Mouse (Mus musculus): ENCODE data around the gene Dleu7. TPM values are rescaled to one million over a fixed set of nuclear protein-coding genes. Genes with fewer than 3 reads are reported as not detected.

The Dleu7 gene
- polyA plus RNA-seq, 1 experiment: not detected

- DNase-seq: no peak
- 24% methylated on average over 2 of the region's 2 CpGs for whole genome bisulfite sequencing
- TF ChIP-seq POLR2A (IDR thresholded peaks at IDR 0.05; ENCODE audit: borderline replicate concordance, extremely low read depth, low read depth, low read length) (no peak), CTCF (IDR thresholded peaks at IDR 0.05; ENCODE audit: insufficient read depth, low read length) (no peak)
- no peak overlapping the region for H3K4me3 ChIP-seq (replicated peaks; ENCODE audit: extremely low read depth, low read depth, low read length)
- H3K4me1 ChIP-seq (ENCODE audit: control insufficient read depth, insufficient read depth, low read length): no peaks in the 10 kb centered on the region; the same call in 1 of the 2 replicates
Observed at GRCm38 (mm10) chr14:62327171-62327570, 34.3 kb upstream of the Dleu7 start.

- 40% methylated on average over 3 of the region's 3 CpGs for WGBS
- DNase-seq: no peak
- TF ChIP-seq POLR2A (IDR thresholded peaks at IDR 0.05; ENCODE audit: borderline replicate concordance, extremely low read depth, low read depth, low read length) (no peak), CTCF (IDR thresholded peaks at IDR 0.05; ENCODE audit: insufficient read depth, low read length) (no peak)
- H3K4me3 ChIP-seq (replicated peaks; ENCODE audit: extremely low read depth, low read depth, low read length): no peak overlapping the region
- H3K4me1 ChIP-seq (ENCODE audit: control insufficient read depth, insufficient read depth, low read length): no peaks in the 10 kb centered on the region; the same call in 1 of the 2 replicates
Observed at GRCm38 (mm10) chr14:62326026-62326425, 33.2 kb upstream of the Dleu7 start.

DNA sequence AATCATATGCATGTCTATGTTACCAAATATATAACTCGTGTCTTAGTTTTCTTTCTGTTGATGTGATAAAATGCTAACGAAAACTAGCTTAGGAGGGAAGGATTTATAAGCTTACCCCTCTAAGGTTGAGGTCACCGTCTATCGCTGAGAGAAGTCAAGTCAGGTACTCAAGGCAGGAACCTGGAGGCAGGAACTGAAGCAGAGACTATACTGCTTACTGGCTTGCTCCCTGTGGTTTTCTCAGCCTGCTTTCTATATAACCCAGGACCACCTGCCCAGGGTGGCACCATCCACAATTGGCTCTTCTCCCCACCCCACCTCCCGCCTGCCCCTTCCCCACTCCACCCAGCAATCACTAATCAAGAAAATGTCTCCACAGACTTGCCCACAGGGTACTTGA, 32.1 kb upstream of the Dleu7 start:
- TF ChIP-seq POLR2A (IDR thresholded peaks at IDR 0.05; ENCODE audit: borderline replicate concordance, extremely low read depth, low read depth, low read length): no peak
- no peak for TF ChIP-seq CTCF (IDR thresholded peaks at IDR 0.05; ENCODE audit: insufficient read depth, low read length)
- DNase-seq: no peak
- Histone ChIP-seq H3K4me3 (replicated peaks; ENCODE audit: extremely low read depth, low read depth, low read length) (no peak overlapping the region), H3K4me1 (ENCODE audit: control insufficient read depth, insufficient read depth, low read length) (no peaks in the 10 kb centered on the region; the same call in 1 of the 2 replicates)
- WGBS: 91% methylated on average over 5 of the region's 5 CpGs

DNA sequence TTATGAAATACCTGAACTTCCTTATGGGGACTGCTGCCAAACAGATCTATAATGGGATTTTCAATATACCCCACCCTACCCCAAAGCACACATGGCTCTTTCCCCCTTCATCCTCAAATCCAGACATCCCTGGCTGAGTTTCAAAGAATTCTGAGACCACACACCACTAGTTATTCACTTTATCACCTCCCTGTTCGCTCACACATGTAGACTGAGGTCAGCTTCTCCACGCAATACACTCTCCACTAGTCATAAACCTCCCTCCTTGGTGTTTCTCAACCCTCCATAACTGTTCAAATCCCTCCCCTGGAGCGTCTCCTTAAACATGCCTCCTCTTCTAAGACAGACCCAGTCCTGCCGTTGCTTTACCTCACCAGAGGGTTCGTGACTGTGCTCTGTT, 30.6 kb upstream of the Dleu7 start:
- TF ChIP-seq POLR2A (IDR thresholded peaks at IDR 0.05; ENCODE audit: borderline replicate concordance, extremely low read depth, low read depth, low read length): no peak
- 79% methylated on average over 5 of the region's 5 CpGs for WGBS
- Histone ChIP-seq H3K4me1 (ENCODE audit: control insufficient read depth, insufficient read depth, low read length) (no peaks in the 10 kb centered on the region; the same call in 1 of the 2 replicates), H3K4me3 (replicated peaks; ENCODE audit: extremely low read depth, low read depth, low read length) (no peak overlapping the region)
- DNase-seq: no peak

- DNase-seq: no peak
- no peak overlapping the region for H3K4me3 ChIP-seq (replicated peaks; ENCODE audit: extremely low read depth, low read depth, low read length)
- TF ChIP-seq POLR2A (IDR thresholded peaks at IDR 0.05; ENCODE audit: borderline replicate concordance, extremely low read depth, low read depth, low read length) (no peak), CTCF (IDR thresholded peaks at IDR 0.05; ENCODE audit: insufficient read depth, low read length) (no peak)
- H3K4me1 ChIP-seq (ENCODE audit: control insufficient read depth, insufficient read depth, low read length): no peaks in the 10 kb centered on the region; the same call in 1 of the 2 replicates
- WGBS: 45% methylated on average over 6 of the region's 6 CpGs
Observed at GRCm38 (mm10) chr14:62322581-62323344, 29.9 kb upstream of the Dleu7 start.

DNA sequence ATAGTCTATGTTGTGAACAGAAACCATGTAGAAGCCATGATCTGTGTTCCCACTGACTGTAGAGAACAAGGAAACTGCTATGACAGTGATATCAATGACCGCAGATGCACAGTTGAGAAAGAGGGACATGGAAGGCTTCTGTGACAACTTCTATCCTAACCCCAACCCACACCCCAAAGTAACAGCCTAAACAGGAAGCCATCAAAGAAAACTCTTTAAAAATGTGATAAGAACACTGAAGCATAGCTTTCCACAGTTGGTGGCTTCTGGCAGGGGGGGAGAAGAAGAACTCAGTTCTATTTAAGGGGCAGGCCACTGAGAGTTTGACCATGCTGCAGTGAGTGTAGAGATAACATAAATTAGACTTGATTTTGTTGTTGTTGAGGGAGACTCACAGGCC, 18.8 kb upstream of the Dleu7 start:
- no peak for TF ChIP-seq CTCF (IDR thresholded peaks at IDR 0.05; ENCODE audit: insufficient read depth, low read length)
- no peak for TF ChIP-seq POLR2A (IDR thresholded peaks at IDR 0.05; ENCODE audit: borderline replicate concordance, extremely low read depth, low read depth, low read length)
- no peak overlapping the region for H3K4me3 ChIP-seq (replicated peaks; ENCODE audit: extremely low read depth, low read depth, low read length)

GRCm38 (mm10) chr14:62309026-62309425, 16.2 kb upstream of the Dleu7 start:
- WGBS: 57% methylated on average over 2 of the region's 2 CpGs
- no peak for TF ChIP-seq POLR2A (IDR thresholded peaks at IDR 0.05; ENCODE audit: borderline replicate concordance, extremely low read depth, low read depth, low read length)
- no peak for TF ChIP-seq CTCF (IDR thresholded peaks at IDR 0.05; ENCODE audit: insufficient read depth, low read length)
- Histone ChIP-seq H3K4me1 (ENCODE audit: control insufficient read depth, insufficient read depth, low read length) (no peaks in the 10 kb centered on the region), H3K4me3 (replicated peaks; ENCODE audit: extremely low read depth, low read depth, low read length) (no peak overlapping the region)
- no peak for DNase-seq

More for the DNA sequence above, 18.8 kb upstream of the Dleu7 start:
- no peaks in the 10 kb centered on the region for H3K4me1 ChIP-seq (ENCODE audit: control insufficient read depth, insufficient read depth, low read length)
- 97% methylated on average over 1 of the region's 1 CpGs for WGBS
- DNase-seq: no peak

DNA sequence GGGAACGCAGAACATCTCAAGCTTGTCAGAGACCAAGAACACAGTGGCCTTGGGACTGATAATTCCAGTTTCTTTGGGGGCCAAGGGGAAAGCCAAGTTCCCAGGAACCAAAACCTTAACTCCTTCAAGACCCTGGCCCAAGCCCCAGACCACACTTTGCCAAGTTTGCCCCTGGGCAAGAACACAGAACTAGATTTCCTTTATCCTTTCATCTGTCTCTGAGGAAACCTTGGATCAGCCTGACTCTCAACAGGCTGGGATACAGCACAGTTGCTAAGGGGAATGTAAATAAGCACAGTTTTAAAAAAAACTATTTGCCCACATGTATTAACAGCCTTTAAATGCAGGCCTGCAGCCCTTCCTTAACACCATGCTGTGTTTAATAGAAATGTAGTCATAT, 14.7 kb upstream of the Dleu7 start:
- TF ChIP-seq POLR2A (IDR thresholded peaks at IDR 0.05; ENCODE audit: borderline replicate concordance, extremely low read depth, low read depth, low read length) (no peak), CTCF (IDR thresholded peaks at IDR 0.05; ENCODE audit: insufficient read depth, low read length) (no peak)
- Histone ChIP-seq H3K4me1 (ENCODE audit: control insufficient read depth, insufficient read depth, low read length) (no peaks in the 10 kb centered on the region), H3K4me3 (replicated peaks; ENCODE audit: extremely low read depth, low read depth, low read length) (no peak overlapping the region)
- WGBS: 90% methylated on average over 1 of the region's 1 CpGs
- no peak for DNase-seq

- H3K4me3 ChIP-seq (replicated peaks; ENCODE audit: extremely low read depth, low read depth, low read length): no peak overlapping the region
- no peaks in the 10 kb centered on the region for H3K4me1 ChIP-seq (ENCODE audit: control insufficient read depth, insufficient read depth, low read length)
- WGBS: 58% methylated on average over 3 of the region's 3 CpGs
- TF ChIP-seq CTCF (IDR thresholded peaks at IDR 0.05; ENCODE audit: insufficient read depth, low read length): no peak
- TF ChIP-seq POLR2A (IDR thresholded peaks at IDR 0.05; ENCODE audit: borderline replicate concordance, extremely low read depth, low read depth, low read length): no peak
- DNase-seq: no peak
Observed at GRCm38 (mm10) chr14:62300031-62300430, 7.2 kb upstream of the Dleu7 start.

GRCm38 (mm10) chr14:62298808-62299207, 6.0 kb upstream of the Dleu7 start:
- Histone ChIP-seq H3K4me3 (replicated peaks; ENCODE audit: extremely low read depth, low read depth, low read length) (no peak overlapping the region), H3K4me1 (ENCODE audit: control insufficient read depth, insufficient read depth, low read length) (no peaks in the 10 kb centered on the region)
- no peak for DNase-seq
- no peak for TF ChIP-seq CTCF (IDR thresholded peaks at IDR 0.05; ENCODE audit: insufficient read depth, low read length)
- no peak for TF ChIP-seq POLR2A (IDR thresholded peaks at IDR 0.05; ENCODE audit: borderline replicate concordance, extremely low read depth, low read depth, low read length)
- WGBS: 86% methylated on average over 1 of the region's 1 CpGs

All from lung, adult 2 months (tissue).